Mouse (Mus musculus) G1E (cell line): ENCODE measurements around the gene Fanci. TPM values are rescaled to one million over a fixed set of nuclear protein-coding genes. Genes with fewer than 3 reads are reported as not detected.

Experiments
- ATAC-seq: 2 replicates; pipeline ENCODE4 v1.8.0; 2016; ENCODE audit warnings: mild to moderate bottlenecking; ENCODE audit not compliant: insufficient number of reproducible peaks, poor library complexity, low FRiP score, severe bottlenecking; ENCODE audit errors: extremely low read depth
- DNase-seq: peaks from one replicate; pipeline ENCODE4 v3.0.0; 2012; ENCODE audit warnings: low spot score
- H3K27me3 ChIP-seq: 2 replicates; pipeline ENCODE4 v1.6.1; 2012; ENCODE audit warnings: mild to moderate bottlenecking, low read length, inconsistent platforms; ENCODE audit not compliant: insufficient read depth
- H3K36me3 ChIP-seq: replicated peaks from 2 replicates; pipeline ENCODE3; 2012; ENCODE audit warnings: mild to moderate bottlenecking, inconsistent platforms
- H3K4me1 ChIP-seq: 2 replicates; pipeline ENCODE4 v1.6.1; 2012; ENCODE audit warnings: low read depth, low read length, inconsistent platforms, mixed read lengths; ENCODE audit not compliant: insufficient read depth
- H3K4me3 ChIP-seq: 2 replicates; pipeline ENCODE4 v1.5.1; 2012; ENCODE audit warnings: low read depth, mild to moderate bottlenecking, inconsistent platforms, low read length, moderate library complexity, mixed read lengths
- H3K9me3 ChIP-seq: replicated peaks from 2 replicates; pipeline ENCODE4 v1.6.1; 2012; ENCODE audit warnings: inconsistent platforms
- CTCF ChIP-seq: IDR thresholded peaks from 2 replicates; pipeline ENCODE4 v1.5.1; 2012; ENCODE audit warnings: low read depth, low read length, inconsistent platforms, mixed read lengths
- GATA1 ChIP-seq: IDR thresholded peaks from 2 replicates; pipeline ENCODE4 v1.6.1; 2012; ENCODE audit warnings: borderline replicate concordance, low read length, inconsistent platforms, mixed read lengths
- GATA2 ChIP-seq: IDR thresholded peaks from 2 replicates; pipeline ENCODE4 v1.6.1; 2012; ENCODE audit warnings: low read depth, low read length, inconsistent platforms, borderline replicate concordance
- POLR2AphosphoS5 ChIP-seq: IDR thresholded peaks from 2 replicates; pipeline ENCODE4 v1.6.1; 2012; ENCODE audit warnings: low read depth, low read length, inconsistent platforms; ENCODE audit not compliant: insufficient replicate concordance
- TAL1 ChIP-seq: conservative IDR thresholded peaks from 2 replicates; pipeline ENCODE4 v1.6.1; 2012; ENCODE audit warnings: low read depth, low read length, inconsistent platforms, mixed read lengths
- polyA plus RNA-seq: library from polyadenylated mRNA; stranded (reverse); fragments of >175 nt; gene quantifications from 2 replicates; pipeline ENCODE4 v1.2.3, GENCODE M21; 2012
- total RNA-seq, 2 experiments: library from RNA; stranded (forward) in 1 of 2; stranded (reverse) in 1 of 2; fragments of 200-1000 nt in 1 of 2; fragments of >200 nt in 1 of 2; fragmentation: Nextera tagmentation in 1 of 2; gene quantifications; 2 replicates each; pipeline ENCODE4 v1.2.3; 2014 to 2017

Gene Fanci
- total and polyA plus RNA-seq, 3 experiments = 0.63 to 27.8 (median 24.2) TPM

- H3K36me3 ChIP-seq = peaks cover 82% of the 10 kb centered on the region
- peaks cover 2% of the 10 kb centered on the region; the same call in 1 of the 2 replicates for H3K4me1 ChIP-seq
- H3K9me3 ChIP-seq = no peaks in the 10 kb centered on the region
- TF ChIP-seq CTCF (no peak), GATA2 (no peak), POLR2AphosphoS5 (no peak), TAL1 (no peak), GATA1 (no peak)
- ATAC-seq = no peak
- no peak overlapping the region for H3K4me3 ChIP-seq
- H3K27me3 ChIP-seq = no peaks in the 10 kb centered on the region
- DNase-seq = no peak
These were observed 8.6 kb downstream of the Fanci start for GRCm38 (mm10) chr7:79400296-79400695.

DNA sequence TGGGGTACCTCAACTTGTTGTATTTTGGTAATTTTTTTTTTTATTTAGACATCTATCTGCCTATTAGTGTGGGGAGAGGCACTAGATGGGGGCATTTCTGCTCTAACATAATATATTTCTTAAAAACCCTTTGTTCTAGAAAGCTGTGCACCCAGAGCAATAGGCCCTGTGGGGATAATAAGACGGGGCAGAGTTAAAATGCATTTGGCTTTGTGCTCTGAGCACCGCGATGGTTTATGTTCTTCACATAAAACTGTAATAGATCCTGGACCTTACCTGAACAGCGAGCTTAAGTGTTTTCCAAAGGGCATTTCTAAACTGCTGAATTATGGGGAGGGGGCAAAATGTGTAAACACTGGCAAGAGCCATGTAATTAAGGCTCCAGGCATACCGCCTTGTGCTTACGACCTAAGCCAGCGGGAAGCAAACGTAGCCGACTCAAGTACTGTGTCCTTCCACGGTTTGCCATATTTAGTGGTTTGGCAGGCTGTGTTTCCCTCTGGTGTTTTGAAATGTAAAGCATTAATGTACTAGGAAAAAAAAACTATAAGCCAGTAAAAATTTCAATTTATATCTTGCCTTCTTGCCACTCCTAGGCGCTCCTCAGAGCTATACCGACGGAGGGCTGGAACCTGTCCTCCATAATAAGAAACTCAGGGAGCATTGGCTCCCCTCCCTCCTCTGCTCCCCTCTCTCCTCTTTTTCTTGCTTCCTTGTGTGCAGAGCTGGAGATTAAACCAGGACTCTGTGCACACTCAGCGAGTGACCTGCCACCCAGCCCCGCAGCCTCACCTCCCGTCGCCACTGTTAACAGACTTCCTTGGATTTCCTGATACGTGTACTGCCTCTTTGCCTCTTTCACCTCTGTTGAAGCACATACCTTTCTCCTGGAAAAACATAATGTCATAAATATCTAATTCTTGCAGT is 23.0 kb downstream of the Fanci start:
- H3K4me1 ChIP-seq = no peaks in the 10 kb centered on the region
- no peaks in the 10 kb centered on the region for H3K27me3 ChIP-seq
- no peak overlapping the region for H3K4me3 ChIP-seq
- TF ChIP-seq GATA1 (no peak), GATA2 (no peak), POLR2AphosphoS5 (no peak), CTCF (no peak), TAL1 (no peak)
- DNase-seq (no peak), ATAC-seq (no peak)
- peaks cover 79% of the 10 kb centered on the region for H3K36me3 ChIP-seq
- H3K9me3 ChIP-seq = no peaks in the 10 kb centered on the region

GRCm38 (mm10) chr7:79419950-79420349 is 28.2 kb downstream of the Fanci start:
- no peak overlapping the region for H3K4me3 ChIP-seq
- no peaks in the 10 kb centered on the region for H3K27me3 ChIP-seq
- TF ChIP-seq POLR2AphosphoS5 (no peak), TAL1 (no peak), GATA2 (no peak), GATA1 (no peak), CTCF (no peak)
- no peaks in the 10 kb centered on the region for H3K9me3 ChIP-seq
- peaks cover 76% of the 10 kb centered on the region for H3K36me3 ChIP-seq
- H3K4me1 ChIP-seq = no peaks in the 10 kb centered on the region
- no peak for ATAC-seq
- no peak for DNase-seq

DNA sequence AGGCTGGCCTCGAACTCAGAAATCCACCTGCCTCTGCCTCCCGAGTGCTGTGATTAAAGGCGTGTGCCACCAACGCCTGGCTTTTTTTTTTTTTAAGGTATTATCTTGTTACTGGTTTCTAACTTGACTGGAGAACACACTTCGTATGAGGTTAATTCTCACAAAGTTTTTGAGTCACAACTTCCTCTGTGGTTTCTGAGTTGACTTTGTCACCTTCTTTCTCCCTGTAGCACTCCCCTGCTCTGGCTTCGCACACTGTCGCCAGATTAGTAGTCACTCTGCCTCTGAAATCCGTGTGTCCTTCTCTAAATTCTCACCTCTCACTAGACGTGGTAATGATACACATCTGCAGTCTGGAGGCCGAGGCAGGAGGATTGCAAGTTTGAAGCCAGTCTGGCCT is 31.1 kb downstream of the Fanci start:
- Histone ChIP-seq H3K9me3 (no peaks in the 10 kb centered on the region), H3K4me1 (no peaks in the 10 kb centered on the region), H3K27me3 (no peaks in the 10 kb centered on the region), H3K4me3 (no peak overlapping the region), H3K36me3 (peaks cover 78% of the 10 kb centered on the region)
- DNase-seq (no peak), ATAC-seq (no peak)
- TF ChIP-seq TAL1 = no peak
- no peak for TF ChIP-seq GATA2

DNA sequence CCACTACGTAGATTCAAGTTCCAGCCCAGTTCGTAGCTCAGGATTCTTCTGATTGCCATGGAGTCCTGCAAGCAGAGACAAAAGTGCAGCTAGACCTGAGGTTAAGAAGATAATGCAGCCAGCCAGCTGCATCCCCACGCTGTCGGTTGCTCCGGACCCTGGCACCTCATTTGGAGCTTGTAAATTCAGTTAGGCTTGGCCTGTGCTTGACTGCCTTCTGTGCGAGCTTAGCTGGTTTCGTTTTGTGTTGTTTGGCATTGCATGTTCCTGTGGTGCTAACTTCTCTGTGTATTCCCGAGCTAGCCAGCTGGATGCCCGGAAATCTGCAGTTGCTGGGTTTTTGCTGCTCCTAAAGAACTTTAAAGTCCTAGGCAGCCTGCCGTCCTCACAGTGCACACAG is 34.1 kb downstream of the Fanci start:
- no peak for ATAC-seq
- H3K27me3 ChIP-seq = no peaks in the 10 kb centered on the region
- peaks cover 77% of the 10 kb centered on the region for H3K36me3 ChIP-seq
- no peak for DNase-seq
- no peak overlapping the region for H3K4me3 ChIP-seq
- no peaks in the 10 kb centered on the region for H3K4me1 ChIP-seq
- TF ChIP-seq CTCF (no peak), POLR2AphosphoS5 (no peak), TAL1 (no peak), GATA1 (no peak), GATA2 (no peak)
- no peaks in the 10 kb centered on the region for H3K9me3 ChIP-seq

DNA sequence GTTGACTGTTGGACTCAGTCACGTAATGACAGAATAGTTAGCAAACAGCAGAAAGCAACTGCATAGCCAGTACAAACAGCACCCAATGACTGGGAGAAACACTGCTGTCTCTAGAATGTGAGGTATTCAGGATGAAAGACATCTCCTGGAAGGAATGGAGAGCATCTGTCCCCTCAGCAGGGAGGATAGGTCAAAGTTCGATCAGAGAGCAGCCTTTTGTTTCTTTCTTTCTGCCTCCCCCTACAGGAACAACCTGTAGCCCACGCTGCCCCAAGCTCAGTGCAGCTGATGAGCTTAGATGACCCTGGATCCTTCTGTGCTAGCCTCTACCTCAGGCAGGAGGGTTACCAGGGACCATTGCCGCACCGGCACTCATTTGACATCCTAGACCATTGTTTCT is 36.5 kb downstream of the Fanci start:
- H3K4me3 ChIP-seq = no peak overlapping the region
- no peaks in the 10 kb centered on the region for H3K4me1 ChIP-seq
- no peaks in the 10 kb centered on the region for H3K9me3 ChIP-seq
- peaks cover 83% of the 10 kb centered on the region for H3K36me3 ChIP-seq
- no peaks in the 10 kb centered on the region for H3K27me3 ChIP-seq
- no peak for DNase-seq
- ATAC-seq = no peak
- TF ChIP-seq TAL1 (no peak), POLR2AphosphoS5 (no peak), GATA1 (no peak), GATA2 (no peak), CTCF (no peak)
